Mouse (Mus musculus): ENCODE results near the gene Shoc2. TPM values are rescaled to one million over a fixed set of nuclear protein-coding genes. Genes with fewer than 3 reads are reported as not detected.

The Shoc2 gene
- polyA plus RNA-seq, 1 experiment, result 49.0 TPM

DNA sequence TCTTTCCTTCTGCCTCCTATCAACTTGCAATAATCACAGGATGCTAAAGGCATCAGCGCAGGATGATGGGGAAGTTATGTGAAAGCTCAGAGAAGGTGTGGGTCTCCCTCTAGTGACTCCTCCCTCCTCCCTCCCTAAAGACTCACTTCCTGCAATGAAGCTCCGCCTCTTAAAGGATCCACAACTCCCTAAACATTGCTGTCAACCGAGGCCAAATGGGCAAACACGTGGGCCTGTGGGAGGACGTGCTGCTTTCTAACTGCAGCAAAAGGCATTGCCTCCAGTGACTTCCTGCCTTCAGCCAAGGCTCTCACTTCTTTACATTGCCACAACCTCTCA lies 96.9 kb downstream of the Shoc2 start:
- no peak for TF ChIP-seq POLR2A (IDR thresholded peaks at IDR 0.05; ENCODE audit: borderline replicate concordance, extremely low read depth, insufficient read depth, insufficient read length, poor library complexity, severe bottlenecking)
- no peak for TF ChIP-seq CTCF (IDR thresholded peaks at IDR 0.05; ENCODE audit: borderline replicate concordance, extremely low read depth, insufficient read depth, insufficient read length)
- peak; percentile 17 for DNase-seq (ENCODE audit: low read depth)

GRCm38 (mm10) chr19:54043851-54044250 lies 99.7 kb downstream of the Shoc2 start, which contains the start of gene Adra2a:
Adra2a (plus strand) TSS chr19:54044151.
- no peak for TF ChIP-seq CTCF (IDR thresholded peaks at IDR 0.05; ENCODE audit: borderline replicate concordance, extremely low read depth, insufficient read depth, insufficient read length)
- TF ChIP-seq POLR2A (IDR thresholded peaks at IDR 0.05; ENCODE audit: borderline replicate concordance, extremely low read depth, insufficient read depth, insufficient read length, poor library complexity, severe bottlenecking), result no peak
- DNase-seq (ENCODE audit: low read depth), result no peak

DNA sequence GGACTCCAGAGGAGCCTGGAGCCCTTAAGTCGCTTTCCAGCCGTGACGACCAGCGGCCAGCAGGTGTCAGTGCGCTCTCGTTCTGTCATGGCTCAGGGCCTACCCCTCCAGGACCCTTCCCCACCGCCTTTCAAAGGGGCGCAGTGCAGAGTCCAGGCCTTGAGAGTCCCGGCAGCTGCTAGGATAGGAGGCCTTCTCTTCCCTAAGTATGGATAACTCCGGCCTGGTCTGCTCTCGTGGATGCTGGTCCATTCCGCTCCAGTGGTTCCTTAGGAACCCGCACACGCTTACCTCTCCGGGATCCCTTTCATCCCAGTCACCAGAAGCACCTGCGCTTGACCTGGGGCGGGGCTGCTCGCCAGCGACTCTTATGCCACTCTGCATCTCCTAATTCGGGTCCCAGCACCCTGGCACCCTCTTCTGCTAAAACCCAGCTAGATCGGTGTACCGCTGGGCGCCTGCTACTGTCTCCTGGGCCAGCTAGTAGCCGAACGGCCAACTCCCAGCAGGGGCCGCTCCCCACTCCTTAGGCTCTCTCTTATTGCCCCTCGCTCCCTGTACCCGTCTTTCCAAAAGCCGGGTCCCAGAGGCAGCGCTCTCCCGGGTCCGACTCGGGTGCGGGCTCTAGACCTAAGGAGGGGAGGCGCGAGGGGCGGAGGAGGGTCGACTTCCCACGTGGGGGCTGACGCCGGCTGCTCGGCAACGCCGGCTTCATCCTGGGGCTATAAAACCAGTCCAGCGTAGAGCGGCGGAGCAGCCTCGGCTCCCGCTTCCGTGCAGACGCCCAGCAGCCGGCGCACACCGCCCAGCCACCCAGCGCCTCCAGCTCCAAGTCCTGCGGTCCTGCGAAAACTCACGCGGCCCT lies 100.6 kb downstream of the Shoc2 start:
- TF ChIP-seq CTCF (IDR thresholded peaks at IDR 0.05; ENCODE audit: borderline replicate concordance, extremely low read depth, insufficient read depth, insufficient read length) (peak; percentile 98), POLR2A (IDR thresholded peaks at IDR 0.05; ENCODE audit: borderline replicate concordance, extremely low read depth, insufficient read depth, insufficient read length, poor library complexity, severe bottlenecking) (peak; percentile 47)
- DNase-seq (ENCODE audit: low read depth), result peak; percentile 94

DNA sequence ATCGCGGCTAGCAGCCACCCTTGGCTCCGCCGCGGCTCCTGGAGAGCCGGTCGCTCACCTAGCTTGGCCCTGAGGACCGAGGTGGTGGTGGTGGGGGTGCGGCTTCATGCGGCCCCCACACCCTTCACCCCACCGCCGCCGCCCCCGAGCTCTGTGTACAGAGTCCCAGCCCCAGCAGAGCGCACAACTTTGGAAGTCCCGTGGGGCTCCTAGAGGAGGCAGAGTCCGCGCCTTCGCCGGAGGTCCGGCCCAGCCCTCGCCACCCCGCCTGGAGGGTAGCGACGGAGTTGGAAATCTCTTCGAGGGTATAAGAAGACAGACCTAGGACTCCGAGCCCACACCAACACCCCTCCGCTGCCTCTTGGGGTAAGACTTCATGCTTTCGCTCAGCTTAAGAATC lies 101.3 kb downstream of the Shoc2 start:
- peak; percentile 20 for DNase-seq (ENCODE audit: low read depth)
- TF ChIP-seq POLR2A (IDR thresholded peaks at IDR 0.05; ENCODE audit: borderline replicate concordance, extremely low read depth, insufficient read depth, insufficient read length, poor library complexity, severe bottlenecking) (no peak), CTCF (IDR thresholded peaks at IDR 0.05; ENCODE audit: borderline replicate concordance, extremely low read depth, insufficient read depth, insufficient read length) (no peak)

- DNase-seq (ENCODE audit: low read depth), result peak; percentile 34
- no peak for TF ChIP-seq CTCF (IDR thresholded peaks at IDR 0.05; ENCODE audit: borderline replicate concordance, extremely low read depth, insufficient read depth, insufficient read length)
- no peak for TF ChIP-seq POLR2A (IDR thresholded peaks at IDR 0.05; ENCODE audit: borderline replicate concordance, extremely low read depth, insufficient read depth, insufficient read length, poor library complexity, severe bottlenecking)
These were observed 102.0 kb downstream of the Shoc2 start for GRCm38 (mm10) chr19:54045931-54046683.

- peak; percentile 31 for DNase-seq (ENCODE audit: low read depth)
- no peak for TF ChIP-seq CTCF (IDR thresholded peaks at IDR 0.05; ENCODE audit: borderline replicate concordance, extremely low read depth, insufficient read depth, insufficient read length)
- no peak for TF ChIP-seq POLR2A (IDR thresholded peaks at IDR 0.05; ENCODE audit: borderline replicate concordance, extremely low read depth, insufficient read depth, insufficient read length, poor library complexity, severe bottlenecking)
These were observed 102.6 kb downstream of the Shoc2 start for GRCm38 (mm10) chr19:54046684-54047070.

DNA sequence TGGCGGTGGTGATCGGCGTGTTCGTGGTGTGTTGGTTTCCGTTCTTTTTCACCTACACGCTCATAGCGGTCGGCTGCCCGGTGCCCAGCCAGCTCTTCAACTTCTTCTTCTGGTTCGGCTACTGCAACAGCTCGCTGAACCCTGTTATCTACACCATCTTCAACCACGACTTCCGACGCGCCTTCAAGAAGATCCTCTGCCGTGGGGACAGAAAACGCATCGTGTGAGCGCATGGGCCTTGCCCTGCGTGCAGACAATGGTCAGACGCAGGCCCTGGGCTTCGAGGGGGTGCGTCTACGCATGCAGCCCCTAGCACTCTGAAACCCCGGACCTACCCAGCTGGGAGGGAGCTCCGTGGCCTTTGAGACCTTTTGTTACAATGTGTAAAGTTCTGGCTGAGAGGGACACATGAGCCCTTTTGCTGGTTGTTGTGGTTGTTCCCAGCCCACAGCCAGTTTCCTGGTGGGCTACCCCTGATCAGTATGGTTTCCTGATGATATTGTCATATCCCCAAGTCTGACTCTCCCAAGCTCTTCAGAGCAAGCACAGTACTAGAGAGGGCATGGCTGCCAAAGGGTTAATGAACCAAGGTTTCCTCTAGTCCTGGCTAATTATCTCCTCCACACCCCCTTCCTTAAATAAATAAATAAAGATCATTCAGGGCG lies 103.4 kb downstream of the Shoc2 start:
- TF ChIP-seq POLR2A (IDR thresholded peaks at IDR 0.05; ENCODE audit: borderline replicate concordance, extremely low read depth, insufficient read depth, insufficient read length, poor library complexity, severe bottlenecking) (no peak), CTCF (IDR thresholded peaks at IDR 0.05; ENCODE audit: borderline replicate concordance, extremely low read depth, insufficient read depth, insufficient read length) (no peak)
- peak; percentile 42 for DNase-seq (ENCODE audit: low read depth)

DNA sequence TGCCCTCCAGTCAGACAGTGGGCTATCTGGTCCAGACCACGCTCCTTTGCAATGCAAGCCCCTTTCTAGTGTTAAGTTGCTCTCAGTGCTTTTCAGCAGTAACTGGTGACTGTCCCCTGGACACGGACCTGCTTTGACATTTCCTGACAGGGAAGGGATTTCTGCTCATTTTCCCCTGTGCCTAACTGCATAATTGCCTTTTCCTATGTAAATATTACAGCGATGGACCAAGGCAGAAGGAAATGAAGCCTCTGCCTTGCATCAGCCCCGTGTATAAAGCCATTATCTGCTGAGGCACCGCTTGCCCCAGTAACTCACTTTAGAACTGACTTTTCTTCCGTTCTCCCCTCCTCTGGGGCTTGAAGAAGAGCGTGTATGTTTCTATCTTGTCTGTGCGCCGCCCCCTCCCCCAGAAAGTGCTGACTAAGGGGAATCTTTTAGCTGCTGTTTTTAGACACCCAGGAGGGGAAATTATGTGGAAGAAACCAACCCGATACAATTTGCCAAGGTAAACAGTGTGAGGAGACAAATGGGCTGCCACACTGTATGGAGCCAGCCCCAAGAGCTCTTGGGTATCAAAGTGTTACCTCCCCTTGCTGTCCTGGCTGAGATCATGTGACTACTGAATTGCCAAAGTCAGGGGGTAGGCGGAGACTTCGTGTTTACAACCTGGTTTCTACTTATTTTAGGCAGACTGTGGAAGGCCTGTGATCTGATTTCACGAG lies 104.2 kb downstream of the Shoc2 start:
- no peak for TF ChIP-seq CTCF (IDR thresholded peaks at IDR 0.05; ENCODE audit: borderline replicate concordance, extremely low read depth, insufficient read depth, insufficient read length)
- no peak for TF ChIP-seq POLR2A (IDR thresholded peaks at IDR 0.05; ENCODE audit: borderline replicate concordance, extremely low read depth, insufficient read depth, insufficient read length, poor library complexity, severe bottlenecking)
- peak; percentile 35 for DNase-seq (ENCODE audit: low read depth)

DNA sequence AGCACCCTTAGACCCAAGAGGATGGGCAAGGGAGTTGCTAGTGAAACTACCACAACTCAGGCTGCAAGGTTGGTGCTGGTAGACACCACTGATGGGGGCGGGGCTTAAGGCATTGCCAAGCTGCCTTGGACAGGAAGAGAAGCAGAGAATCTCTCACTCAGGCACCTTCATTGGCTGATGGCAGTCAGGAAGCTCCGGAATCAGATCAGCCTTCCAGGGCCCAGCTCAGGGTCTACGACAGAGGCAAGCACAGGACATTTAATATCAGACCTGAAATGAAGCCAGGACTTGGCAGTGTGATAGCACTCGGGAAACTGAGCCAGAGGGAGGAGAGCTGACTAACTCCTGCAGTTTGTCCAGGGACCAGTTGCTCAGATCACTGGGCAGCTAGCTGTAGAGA lies 107.5 kb downstream of the Shoc2 start:
- TF ChIP-seq POLR2A (IDR thresholded peaks at IDR 0.05; ENCODE audit: borderline replicate concordance, extremely low read depth, insufficient read depth, insufficient read length, poor library complexity, severe bottlenecking) (no peak), CTCF (IDR thresholded peaks at IDR 0.05; ENCODE audit: borderline replicate concordance, extremely low read depth, insufficient read depth, insufficient read length) (no peak)
- DNase-seq (ENCODE audit: low read depth), result no peak

DNA sequence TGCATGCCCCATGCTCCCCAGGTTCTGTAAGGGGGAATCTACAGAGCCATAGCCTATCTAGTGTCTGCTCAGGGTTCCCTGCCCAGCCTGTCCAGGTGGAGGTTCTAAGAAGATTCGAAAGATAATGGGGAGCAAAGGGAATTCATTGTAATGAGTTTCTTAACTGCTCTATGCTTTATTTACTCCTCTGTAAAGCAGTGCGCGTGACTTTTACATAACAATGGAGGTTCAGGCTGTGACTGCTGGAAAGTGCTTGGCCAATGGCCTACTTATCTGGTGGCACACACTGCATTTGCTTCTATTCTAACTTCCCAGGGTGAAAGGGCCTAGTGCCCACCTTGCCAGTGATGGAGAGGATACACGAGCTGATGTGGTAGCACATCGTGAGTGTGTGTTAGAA lies 111.7 kb downstream of the Shoc2 start:
- TF ChIP-seq CTCF (IDR thresholded peaks at IDR 0.05; ENCODE audit: borderline replicate concordance, extremely low read depth, insufficient read depth, insufficient read length) (no peak), POLR2A (IDR thresholded peaks at IDR 0.05; ENCODE audit: borderline replicate concordance, extremely low read depth, insufficient read depth, insufficient read length, poor library complexity, severe bottlenecking) (no peak)
- DNase-seq (ENCODE audit: low read depth), result no peak
